Mouse (Mus musculus) retina, embryonic 14.5 days (tissue): ENCODE data around the gene Smap2.
A peak's percentile ranks its signal among the peaks of the same experiment; 100 is the strongest.

Experiments used
- DNase-seq: peaks from one replicate; pipeline ENCODE4 v3.0.0-alpha.2; 2015; ENCODE audit warnings: low spot score

Smap2 gene

DNA sequence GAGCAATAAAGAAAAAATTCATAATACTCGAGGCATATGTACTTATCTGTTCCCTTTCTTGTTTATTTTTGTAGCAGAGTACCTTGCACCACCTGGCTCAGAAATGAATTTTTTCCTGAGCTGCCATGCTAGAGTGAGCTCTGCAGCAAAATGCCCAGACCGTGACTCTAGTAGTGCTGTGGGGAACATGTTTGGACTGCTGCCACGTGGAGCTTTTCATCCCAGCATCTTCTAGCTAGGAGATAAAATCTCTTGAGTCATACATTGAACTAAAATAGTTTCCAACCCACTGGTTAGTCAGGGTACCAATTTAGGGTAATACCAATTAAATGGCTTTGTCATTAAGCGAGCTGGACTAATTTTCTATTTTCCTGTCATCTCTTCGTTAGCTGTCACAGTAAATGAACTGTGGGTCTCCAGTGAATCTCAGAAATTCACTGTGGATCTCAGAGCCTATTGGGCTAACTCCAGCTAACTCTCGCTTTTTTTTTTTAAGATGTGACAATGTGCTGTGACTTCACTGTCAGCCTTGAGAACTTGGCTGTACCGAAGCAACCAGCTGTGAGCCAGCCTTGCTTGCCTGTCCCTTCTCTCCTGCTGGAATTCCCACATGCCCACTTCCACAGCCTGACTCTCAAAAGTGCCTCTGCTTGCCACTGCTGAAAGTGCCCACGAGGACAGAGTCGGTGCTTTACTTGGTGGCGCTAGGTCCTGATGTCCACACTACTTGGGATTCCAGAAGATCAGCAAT is 3.2 kb upstream of the Smap2 start:
- no peak for DNase-seq

GRCm38 (mm10) chr4:121018250-121018649 is 1.2 kb upstream of the Smap2 start:
- no peak for DNase-seq

DNA sequence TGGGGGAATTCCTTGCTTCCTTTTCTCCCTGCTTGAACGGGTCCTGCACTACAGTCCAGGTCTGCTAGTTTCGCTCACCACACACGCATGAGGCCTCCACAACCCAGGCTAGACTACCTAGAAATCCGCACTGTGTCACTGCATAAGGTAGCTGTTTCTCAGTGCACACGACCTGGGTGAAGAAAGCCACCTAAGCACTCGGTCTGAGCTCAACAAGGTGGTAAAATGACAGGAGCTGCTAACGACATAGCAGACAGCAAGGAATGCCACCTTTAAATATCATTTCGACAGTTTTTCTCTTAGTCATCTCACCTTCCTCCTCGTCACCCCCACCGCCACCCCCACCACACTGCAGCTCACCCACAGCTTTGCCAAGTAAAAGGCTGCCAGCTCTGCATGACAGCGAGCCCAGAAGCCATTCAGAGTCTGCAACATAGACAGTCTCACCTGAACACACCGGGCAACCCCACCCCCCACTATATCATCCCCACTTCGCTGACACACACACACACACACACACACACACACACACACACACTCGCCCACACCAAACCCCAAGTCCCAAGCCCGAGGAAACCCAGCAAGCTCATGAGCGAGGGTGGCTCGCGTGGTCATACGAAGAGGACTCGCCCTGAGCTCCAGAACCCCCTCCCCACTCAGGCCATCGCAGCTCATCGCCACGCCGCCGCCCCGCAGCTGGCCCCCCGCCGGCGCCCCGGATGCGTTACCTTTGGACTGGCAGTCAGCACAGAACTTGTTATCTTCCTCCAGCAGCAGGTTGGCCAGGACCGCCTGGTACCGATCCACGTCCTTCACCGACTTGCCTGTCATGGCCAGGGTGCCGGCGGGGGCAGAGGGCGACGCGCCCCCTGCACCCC is 787 bp downstream of the Smap2 start:
- DNase-seq = peak; percentile 26

DNA sequence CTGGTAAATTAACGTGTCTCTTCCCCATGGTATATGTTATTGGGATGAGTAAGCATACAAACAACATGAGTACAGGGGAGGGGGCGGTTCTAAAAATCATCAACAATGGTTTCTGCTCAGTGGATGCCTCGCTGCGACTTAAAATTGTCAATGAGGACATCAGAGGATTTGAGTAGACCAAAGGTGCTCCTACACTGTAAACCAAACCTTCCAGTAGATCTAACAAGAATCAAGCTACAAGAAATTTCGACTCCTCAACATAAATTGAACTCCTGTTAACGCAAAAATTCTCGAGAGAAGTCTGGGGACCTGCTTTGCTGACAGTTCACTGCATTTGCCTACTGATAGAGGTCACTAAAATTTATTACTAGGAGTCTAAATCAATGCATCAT is 1.8 kb downstream of the Smap2 start:
- no peak for DNase-seq

- DNase-seq = no peak
Observed at GRCm38 (mm10) chr4:121014594-121015267, 2.3 kb downstream of the Smap2 start.

GRCm38 (mm10) chr4:121010770-121011549 is 6.1 kb downstream of the Smap2 start:
- no peak for DNase-seq

DNA sequence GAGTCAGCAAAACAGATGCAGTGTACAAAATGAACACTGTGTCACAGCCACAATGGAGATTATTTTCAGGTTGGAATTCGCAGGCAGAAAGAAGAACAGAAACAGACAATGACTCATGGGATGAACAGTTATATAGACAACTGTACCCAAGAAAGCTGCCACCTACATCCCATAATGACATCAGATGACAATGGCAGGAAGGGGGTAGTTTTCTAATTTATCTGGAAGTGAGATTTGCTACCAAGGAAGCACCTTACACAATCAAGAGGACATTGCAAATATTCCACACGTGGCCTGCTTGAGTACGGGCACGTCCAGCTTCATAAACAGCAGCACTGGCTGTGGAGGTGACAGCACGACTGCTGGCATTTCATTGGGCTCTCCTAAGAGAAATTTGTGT is 7.9 kb downstream of the Smap2 start:
- DNase-seq = no peak

GRCm38 (mm10) chr4:121008071-121008745 is 8.8 kb downstream of the Smap2 start:
- DNase-seq = no peak

GRCm38 (mm10) chr4:121007006-121007405 is 10.0 kb downstream of the Smap2 start:
- DNase-seq = no peak

DNA sequence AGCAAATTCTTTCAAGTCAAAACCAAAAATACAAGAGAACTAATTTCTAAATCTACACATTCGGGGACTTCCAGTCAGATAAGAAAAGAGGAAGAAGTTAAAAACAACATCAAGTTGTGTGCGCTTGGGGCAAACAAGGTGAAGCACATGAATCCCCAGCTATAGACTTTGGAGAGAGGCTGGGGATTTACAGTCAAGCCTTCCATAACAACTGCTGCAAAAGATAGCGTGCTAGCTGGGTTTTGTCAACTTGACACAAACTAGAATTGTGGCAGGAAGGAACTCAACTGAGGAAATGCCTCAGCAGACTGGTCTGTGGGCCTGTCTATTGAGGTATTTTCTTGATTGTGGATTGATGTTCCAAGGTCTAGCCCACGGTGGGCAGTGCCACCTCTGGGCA is 12.4 kb downstream of the Smap2 start:
- no peak for DNase-seq

DNA sequence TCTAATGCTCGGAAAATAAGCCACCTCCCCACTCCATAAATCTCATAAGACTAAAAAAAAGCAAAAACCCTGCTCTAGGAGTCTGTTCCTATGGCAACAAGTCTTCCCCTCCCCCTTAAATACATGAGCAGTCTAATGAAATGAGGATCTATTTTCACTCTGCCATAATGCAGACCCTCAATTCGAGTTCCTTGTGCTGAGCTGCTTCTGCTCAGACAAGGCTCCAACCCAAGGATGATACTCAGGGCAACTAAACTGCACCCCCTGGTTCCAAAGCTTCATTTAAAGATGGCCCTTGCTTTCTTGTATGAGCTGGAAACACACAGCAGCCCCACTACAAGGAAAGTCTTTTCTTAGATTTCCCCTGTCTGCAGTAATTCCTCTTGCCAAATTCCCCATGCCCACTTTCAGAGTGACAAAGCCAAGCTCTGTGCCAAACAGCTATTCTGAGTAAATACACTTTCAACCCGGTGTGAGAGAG is 13.4 kb downstream of the Smap2 start:
- peak; percentile 48 for DNase-seq

DNA sequence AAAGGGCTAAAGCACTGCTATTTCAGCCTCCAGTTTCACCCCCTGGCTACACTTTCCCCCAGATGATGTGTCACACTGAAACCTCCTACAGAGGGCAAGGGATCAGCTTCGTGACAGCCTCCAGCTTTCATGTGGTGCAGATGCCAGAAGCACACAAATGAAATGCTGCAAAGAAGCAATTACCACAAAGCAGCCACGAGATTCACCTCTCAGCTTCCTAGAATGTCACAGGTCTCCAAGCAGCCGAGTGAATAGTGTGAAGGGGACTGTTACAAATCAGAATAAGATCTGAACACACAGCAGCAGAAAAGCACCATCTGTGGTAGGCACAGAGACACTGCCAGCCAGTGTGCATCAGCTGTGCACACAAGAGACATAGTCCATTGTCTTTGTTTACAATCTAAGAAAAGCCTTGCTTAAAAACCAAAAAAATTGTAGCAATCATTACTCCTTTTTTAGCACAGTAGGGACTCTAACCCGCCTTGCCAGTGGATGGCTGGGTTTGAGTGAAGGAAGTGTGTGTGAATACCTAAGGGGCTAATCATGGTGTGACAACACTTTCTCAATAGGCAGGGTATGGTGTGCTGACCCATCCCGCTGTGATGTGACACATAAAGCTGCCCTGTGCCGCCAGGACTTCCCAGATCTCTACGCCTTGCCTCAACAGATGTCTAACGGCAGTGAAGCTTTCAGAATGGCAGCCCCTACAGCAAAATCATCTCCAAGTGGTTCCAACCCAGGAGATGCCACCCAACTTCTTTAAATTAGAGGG is 14.5 kb downstream of the Smap2 start:
- DNase-seq = peak; percentile 70

DNA sequence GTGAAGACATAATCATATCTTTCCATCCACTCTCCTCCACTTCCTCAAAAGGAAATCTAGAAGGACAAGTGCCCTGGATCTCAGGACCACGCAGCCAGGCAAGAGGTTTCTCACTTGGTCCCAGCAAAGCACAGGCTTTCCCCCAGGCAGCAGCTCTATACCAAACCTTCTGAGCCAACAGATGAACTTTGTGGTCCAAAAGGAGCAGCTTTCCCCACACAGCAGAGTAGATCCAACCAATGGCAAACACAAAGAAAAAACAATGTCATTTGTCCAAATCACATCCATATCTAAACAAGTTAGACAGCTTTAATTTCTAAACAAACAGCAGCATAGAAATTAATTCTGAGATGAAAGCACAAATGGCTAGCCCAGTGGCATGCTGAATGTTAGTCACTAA is 15.4 kb downstream of the Smap2 start:
- DNase-seq = no peak

DNA sequence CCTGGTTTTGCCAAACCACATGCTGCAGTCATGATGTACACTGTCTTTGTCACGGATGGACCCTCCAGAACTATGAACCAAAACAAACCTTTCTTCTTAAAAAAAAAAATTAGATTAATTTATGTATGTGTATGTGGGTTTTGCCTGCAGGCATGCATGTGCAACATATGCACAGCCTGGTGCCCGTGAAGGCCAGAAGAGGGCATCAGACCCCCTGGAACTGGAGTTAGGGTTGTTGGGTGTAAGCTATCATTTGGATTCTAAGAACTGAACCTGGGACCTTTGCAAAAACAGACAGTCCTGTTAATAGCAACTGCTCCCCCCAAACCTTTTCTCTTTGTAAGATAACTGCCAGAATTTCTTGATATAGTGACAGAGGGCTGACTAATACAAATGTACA is 16.0 kb downstream of the Smap2 start:
- no peak for DNase-seq

DNA sequence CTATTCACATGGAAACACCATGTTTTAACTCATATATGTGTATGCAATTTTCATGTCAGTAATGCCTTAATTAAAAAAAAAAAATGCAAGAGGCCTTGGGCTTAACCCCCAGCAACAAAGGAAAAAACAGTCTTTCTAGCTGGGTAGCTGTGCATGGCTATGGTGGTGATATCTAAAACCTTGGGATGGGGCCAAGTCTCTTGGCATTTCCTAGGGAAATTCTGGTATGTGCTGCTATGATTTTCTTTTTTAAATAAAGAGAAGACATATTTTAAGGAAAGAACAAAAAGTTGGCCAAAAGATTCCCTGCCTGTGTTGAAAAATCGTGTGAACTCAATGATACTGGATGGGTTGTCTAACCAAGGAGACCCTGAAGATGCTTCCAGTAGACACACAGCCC is 21.1 kb downstream of the Smap2 start:
- no peak for DNase-seq

- DNase-seq = no peak
Observed at GRCm38 (mm10) chr4:120993025-120993424, 24.0 kb downstream of the Smap2 start.

- DNase-seq = peak; percentile 7
Observed at GRCm38 (mm10) chr4:120992284-120992683, 24.8 kb downstream of the Smap2 start.

- DNase-seq = no peak
Observed at GRCm38 (mm10) chr4:120987319-120987718, 29.7 kb downstream of the Smap2 start.

DNA sequence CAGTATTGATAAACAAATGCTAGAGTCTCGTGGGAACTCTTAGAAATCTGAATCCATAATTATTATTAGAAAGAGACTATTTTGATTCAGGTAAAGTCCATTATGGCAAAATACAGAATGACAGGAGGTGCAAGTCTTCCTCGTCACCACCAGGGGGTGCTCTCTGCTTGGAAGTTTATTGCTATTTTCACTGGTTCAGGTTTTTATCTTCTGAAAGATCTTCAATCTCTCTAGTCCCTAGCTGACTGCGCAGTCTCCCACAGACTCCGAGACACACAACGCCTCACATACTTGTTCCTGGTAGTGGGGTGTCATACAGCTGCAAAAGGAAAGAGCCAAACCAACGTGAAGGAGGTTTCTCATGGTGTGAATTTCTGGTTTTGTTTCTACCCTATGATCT is 30.6 kb downstream of the Smap2 start:
- DNase-seq = peak; percentile 76

- DNase-seq = no peak
Observed at GRCm38 (mm10) chr4:120978221-120978620, 38.8 kb downstream of the Smap2 start.

DNA sequence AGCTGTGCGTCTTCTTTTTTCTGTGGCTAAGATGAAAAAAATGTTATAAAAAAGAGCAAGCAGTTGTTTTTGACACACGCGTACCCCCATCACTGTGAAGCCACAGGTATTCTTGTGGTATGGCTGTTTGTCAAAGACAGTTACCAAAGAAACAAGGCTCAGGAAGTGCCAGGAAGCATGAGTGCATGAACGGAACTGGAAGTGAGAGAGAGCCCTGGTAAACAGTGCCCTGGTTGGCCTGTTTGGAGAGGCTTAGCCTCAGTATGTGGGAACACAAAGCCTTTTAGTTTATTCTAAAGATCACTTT is 41.7 kb downstream of the Smap2 start:
- DNase-seq = no peak
